Mouse (Mus musculus): ENCODE measurements at regions not wholly inside any gene's neighbourhood (a gene's known extent, or its start where the extent isn't known, plus 50 kb on each side); places are given as distances from the start of the nearest gene placed in this dataset.

GRCm38 (mm10) chr4:50291397-50291945 is 445.9 kb upstream of the Grin3a start:
- DNase-seq (ENCODE audit: low spot score in 2 of 2), result no peak

DNA sequence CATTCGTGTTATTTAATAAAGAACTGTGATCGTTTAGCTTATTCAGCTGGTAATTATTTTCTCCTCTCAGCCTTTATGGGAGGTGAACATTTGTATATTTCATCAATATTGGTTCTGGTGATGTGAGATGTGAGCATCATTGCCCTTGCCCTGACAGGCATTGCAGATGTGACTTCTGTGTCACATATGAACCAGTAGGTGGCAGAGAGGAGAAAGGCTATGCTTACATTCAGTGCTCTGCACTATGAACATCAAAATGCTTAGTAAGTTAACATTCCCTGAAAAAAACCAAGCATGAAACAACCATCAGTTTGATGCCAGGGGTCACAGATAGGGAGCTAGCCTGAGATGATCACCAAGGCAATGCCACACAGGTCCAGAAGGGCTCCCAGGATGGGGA is 441.1 kb upstream of the Grin3a start:
- no peak for DNase-seq (ENCODE audit: low spot score in 2 of 2)

- DNase-seq (ENCODE audit: low spot score in 2 of 2), result peak in 1 of 2 experiments; percentile 21
Observed at GRCm38 (mm10) chr4:50259012-50259601, 413.6 kb upstream of the Grin3a start.

GRCm38 (mm10) chr4:50242042-50242441 is 396.5 kb upstream of the Grin3a start:
- no peak for DNase-seq (ENCODE audit: low spot score in 2 of 2)

DNA sequence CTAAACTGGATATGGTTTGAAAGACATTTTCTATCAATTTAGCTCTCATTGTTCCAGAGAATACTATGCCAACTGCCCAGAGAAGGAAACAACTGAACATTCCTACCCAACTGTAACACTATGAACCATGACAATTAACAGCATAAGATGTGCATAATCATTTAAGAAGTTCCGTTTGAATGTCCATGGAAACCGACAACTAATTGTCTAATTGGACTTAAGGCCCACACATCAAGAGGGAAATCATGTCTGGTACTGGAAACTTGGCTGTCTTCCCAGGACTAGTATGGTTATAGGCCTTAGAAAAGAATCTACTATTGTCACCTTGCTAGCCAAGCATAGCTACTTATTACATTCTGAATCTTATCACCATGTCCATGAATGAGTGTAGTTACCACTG is 395.4 kb upstream of the Grin3a start:
- DNase-seq (ENCODE audit: low spot score in 2 of 2), result no peak

GRCm38 (mm10) chr4:50239386-50239785 is 393.8 kb upstream of the Grin3a start:
- DNase-seq (ENCODE audit: low spot score in 2 of 2), result no peak

DNA sequence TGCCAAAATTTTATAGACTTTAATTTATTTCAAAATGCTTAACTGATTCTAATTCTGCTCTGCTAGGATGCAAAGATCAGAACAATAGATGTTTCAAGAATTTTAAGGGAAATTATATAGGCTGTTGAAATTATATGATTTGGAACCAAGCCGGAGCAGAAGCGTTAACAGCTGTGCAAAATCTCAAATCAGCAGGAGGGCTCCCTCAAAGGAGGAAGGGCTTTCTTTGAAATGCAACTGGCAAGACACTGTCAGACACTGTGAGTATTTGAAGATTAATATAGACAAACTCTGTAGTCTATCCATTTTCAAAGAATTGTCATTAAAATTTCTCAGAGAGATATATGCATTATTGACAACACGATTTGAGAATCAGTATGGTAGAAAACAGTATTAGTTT is 389.9 kb upstream of the Grin3a start:
- DNase-seq (ENCODE audit: low spot score in 2 of 2), result no peak

GRCm38 (mm10) chr4:50203348-50203747 is 357.8 kb upstream of the Grin3a start:
- DNase-seq (ENCODE audit: low spot score in 2 of 2), result no peak

DNA sequence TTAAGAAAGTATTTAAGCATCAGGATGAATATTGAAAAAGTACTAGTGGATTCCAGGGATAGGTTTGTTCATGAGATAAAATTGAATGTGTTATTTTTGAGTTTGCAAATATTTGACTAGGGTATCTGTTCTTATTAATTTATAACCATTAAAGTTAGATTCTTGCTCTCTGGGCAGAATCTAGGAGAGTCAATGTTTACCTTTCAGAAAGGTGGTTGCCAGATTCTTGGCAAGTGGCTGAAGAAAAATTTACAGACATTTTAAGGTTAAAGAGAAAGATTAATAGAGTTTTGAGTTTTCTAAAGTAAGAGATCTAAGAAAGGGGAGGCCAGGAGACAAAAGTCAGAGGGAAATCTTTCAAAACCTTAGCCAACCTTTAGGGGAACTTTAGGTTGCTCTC is 331.7 kb upstream of the Grin3a start:
- DNase-seq (ENCODE audit: low spot score in 2 of 2), result no peak

DNA sequence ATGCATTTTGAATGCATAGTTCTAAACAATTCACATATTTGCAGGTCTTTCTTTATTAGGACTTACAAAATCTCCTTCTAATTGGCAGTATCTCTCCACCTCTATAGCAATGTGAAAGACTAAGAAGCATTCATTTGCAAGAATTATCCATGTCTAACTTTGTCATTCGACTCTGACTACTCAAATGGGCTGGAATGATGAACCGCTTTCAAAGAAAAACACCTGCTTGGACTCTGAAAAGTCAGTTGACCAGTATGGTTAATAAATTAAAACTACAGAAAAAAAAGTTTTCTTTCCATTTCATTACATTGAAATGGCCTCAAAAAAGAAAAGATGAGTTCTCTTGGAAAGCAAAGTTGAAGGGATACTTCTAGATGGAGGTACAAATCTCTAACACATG is 331.1 kb upstream of the Grin3a start:
- DNase-seq (ENCODE audit: low spot score in 2 of 2), result no peak

GRCm38 (mm10) chr4:50160893-50161292 is 315.3 kb upstream of the Grin3a start:
- DNase-seq (ENCODE audit: low spot score in 2 of 2), result peak in 1 of 2 experiments; percentile 0

DNA sequence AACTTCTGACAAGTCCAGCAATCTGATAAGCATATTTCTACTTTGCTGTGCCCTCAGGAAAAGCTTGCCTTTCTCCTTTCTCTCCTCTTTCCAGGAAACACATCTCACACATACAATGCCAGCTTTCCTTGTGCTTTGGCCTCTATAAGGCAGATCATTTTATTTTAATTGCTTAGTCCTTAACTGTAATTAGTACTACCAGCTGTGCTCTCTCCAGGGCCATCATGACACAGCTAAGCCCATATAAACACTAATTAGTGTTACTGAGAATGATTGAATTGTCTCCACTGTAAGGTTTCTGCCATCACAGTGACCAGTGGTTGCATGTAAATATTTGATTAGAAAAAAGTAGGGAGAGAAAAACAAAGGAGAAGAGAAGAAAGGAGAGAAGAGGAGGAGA is 300.4 kb upstream of the Grin3a start:
- no peak for DNase-seq (ENCODE audit: low spot score in 2 of 2)

DNA sequence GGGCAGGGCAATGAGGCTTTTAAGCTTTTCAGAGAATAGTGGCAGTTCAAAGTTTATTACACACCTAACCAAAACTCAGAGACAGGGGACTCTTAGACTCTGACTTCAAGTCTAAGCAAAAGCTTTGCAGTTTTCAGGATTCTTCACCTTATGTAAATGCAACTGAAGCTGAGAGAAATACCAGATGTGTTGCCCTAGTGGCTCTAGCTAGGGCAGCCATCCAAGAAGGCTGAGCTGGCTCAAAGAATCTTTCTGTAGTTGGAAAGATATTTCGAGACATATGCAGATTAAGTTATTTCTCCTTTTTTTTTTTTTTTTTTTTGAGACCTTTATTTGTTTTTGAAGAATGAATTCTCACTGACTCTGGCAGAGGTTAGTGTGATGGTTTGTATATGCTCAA is 284.7 kb upstream of the Grin3a start:
- DNase-seq (ENCODE audit: low spot score in 2 of 2), result no peak

- DNase-seq (ENCODE audit: low spot score in 2 of 2), result no peak
Observed at GRCm38 (mm10) chr4:50106557-50106956, 261.0 kb upstream of the Grin3a start.

- no peak for DNase-seq (ENCODE audit: low spot score in 2 of 2)
Observed at GRCm38 (mm10) chr4:50087860-50088259, 242.3 kb upstream of the Grin3a start.

GRCm38 (mm10) chr4:50086676-50087075 is 241.1 kb upstream of the Grin3a start:
- DNase-seq (ENCODE audit: low spot score in 2 of 2), result no peak

DNA sequence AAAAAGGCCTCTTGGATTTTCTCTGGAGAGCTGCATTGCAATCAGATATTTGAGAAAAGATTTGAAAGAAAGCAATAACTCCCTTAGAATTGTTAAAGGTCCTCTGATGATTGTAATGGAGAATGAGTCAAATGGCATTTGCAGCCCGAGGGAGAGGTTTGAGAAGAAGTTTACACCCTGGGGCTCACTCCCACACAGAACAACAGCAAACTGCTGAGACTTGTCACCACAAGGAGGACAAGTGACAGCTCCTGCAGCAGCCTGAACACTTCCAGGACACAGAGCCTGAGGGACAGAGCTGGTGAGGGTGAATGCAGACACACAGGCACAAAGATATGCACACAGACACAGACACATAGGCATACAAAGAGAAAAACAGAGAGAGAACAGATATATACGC is 210.0 kb upstream of the Grin3a start:
- DNase-seq (ENCODE audit: low spot score in 2 of 2), result no peak

DNA sequence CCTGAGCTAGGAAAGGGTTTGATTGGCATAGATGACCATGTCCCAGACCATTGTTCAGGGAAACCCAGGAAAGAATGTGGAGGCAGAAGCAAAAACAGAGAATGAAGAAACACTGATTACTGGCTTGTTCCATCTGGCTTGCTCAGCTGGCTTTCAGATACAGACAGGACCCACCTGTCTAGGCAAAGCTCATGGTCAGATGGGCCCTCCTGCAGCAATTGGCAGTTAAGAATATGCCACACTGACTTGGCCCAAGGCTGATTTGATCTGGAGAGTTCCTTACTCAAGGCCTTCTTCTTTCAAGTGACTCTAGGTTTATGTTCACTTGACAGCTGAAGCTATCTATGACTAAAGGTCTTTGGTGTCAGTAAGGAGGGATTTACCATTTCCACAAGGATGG is 195.9 kb upstream of the Grin3a start:
- no peak for DNase-seq (ENCODE audit: low spot score in 2 of 2)

DNA sequence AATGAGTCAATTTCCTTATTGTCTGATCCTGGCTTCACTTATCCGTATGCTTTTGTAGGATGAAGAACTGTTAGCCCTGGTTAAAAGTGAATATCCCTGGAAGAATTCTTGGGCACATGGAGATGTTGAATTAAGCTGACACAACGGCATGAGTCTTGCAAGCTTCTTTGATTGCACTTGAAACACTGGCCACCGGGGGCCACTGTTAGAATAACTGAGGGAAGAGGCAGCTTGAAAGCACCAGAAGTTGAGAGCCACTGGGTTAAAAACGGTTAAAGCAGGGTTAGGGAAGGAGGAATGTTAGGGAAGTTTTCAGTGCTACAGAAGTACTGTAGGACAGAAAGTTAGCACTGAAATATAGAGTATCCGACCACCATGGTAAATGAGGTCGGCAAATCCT is 190.5 kb upstream of the Grin3a start:
- peak; percentile 9 to 24 for DNase-seq (ENCODE audit: low spot score in 2 of 2)

GRCm38 (mm10) chr4:50025356-50025755 is 179.8 kb upstream of the Grin3a start:
- DNase-seq (ENCODE audit: low spot score in 2 of 2), result no peak

All from layer of hippocampus, postnatal 14 days (tissue).